Mouse (Mus musculus): ENCODE results near the gene Lrrc58.
A peak's percentile ranks its signal among the peaks of the same experiment; 100 is the strongest.

Lrrc58 gene

DNA sequence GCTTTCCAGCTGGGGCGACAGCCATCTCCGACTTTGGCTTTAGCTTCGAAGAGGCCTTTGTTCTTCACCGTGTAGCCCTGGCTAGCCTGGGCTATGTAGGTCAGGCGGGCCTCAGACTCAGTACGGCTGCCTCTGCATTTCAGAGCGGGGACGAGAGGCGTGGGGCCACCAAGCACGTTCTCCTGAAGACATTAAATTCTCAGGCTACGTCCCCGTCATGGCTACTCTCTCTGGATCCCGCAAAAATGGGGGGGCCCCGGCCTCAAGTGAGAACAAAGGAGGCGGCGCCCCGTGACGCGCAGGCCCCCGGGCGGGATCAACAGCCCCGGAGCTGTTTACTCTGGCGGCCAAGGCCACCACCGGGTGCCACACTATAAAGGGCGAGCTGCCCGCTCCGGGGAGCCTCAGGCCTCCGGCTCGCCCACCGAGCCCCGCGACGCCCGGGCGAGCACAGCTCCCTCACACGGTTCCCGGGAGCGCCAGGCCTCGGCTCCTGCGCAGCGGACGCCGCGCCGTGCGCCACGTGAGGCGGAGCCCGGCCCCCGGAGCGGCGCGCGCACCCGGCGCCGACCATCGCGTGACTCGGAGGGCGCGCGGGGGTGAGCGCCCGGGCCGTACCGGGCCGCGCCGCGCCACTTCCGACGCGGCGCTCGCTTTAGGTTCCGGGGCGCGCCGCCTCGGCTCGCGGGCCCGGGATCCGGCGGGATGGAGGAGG is at the start of gene Lrrc58:
Gene Lrrc58, plus strand, starts transcription at position 599 of the 715 bp plus-strand sequence.
- peak; percentile 92 for DNase-seq

GRCm38 (mm10) chr16:37823949-37824348 is 44.2 kb upstream of the Lrrc58 start:
- peak; percentile 63 for DNase-seq

GRCm38 (mm10) chr16:37824778-37825505 is 43.2 kb upstream of the Lrrc58 start:
- DNase-seq = no peak

- no peak for DNase-seq
Observed at GRCm38 (mm10) chr16:37826286-37826685, 41.9 kb upstream of the Lrrc58 start.

- DNase-seq = peak; percentile 44
Observed at GRCm38 (mm10) chr16:37831041-37831440, 37.1 kb upstream of the Lrrc58 start.

- no peak for DNase-seq
Observed at GRCm38 (mm10) chr16:37837571-37837970, 30.6 kb upstream of the Lrrc58 start.

DNA sequence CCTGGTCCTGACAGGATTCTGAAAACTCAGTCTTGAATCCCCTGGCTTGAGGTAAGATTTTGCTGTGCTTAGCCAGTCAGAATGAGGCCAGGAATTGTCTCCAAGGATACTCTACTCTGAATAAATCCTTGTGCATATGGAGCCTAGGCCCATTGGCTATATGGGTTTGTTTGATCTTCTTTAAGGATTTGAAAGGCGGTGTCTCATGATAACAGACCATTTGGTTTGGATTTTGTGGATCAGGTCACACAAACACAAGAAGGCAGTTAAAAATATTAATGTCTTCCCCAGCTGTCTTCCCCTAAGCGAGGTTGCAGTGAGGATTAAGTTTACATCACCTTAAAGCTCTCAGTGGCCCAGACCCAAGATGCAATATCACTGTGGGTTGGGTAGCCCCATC is 25.8 kb upstream of the Lrrc58 start:
- DNase-seq = no peak

DNA sequence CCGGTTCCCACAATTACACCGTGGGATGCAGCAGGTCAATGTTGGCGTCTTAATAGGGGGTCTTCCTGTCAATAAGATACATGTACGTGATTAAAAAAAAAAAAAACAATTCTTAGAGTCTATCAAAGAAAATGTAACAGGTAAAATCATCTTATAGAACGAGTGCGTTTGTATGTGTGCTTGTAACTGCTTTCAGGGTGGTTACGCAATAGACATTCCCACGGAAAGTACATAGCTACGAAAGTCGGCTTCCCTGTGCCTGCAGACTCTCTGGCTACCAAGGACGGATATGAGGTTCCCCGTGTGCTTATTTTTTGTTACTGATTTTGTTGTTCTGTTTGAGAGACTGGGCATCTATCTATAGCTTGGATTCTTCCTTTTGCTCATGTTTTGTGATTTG is 24.4 kb upstream of the Lrrc58 start:
- no peak for DNase-seq

GRCm38 (mm10) chr16:37845202-37845925 is 22.8 kb upstream of the Lrrc58 start:
- DNase-seq = peak; percentile 32

- no peak for DNase-seq
Observed at GRCm38 (mm10) chr16:37847081-37847480, 21.1 kb upstream of the Lrrc58 start.

DNA sequence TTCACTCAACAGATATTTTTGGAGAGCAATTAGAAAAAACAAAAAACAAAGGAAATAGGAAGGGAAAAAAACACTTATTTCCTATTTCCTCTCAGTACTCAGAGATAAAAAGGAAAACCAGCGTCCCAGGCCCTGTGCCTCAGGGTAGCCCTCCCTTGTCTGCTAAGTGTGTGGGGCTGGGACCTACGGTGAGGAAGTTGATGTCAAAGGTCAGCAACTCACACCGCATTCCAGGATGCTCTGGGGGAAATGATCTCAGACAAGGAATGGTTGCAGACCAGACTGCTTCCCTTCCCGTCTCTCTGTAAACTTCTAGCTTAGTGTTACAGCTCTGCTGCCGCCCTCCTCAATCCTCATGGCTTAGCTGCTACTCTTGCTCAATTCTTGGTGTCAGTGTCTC is 16.8 kb upstream of the Lrrc58 start:
- DNase-seq = peak; percentile 64

- peak; percentile 59 for DNase-seq
Observed at GRCm38 (mm10) chr16:37853279-37853678, 14.9 kb upstream of the Lrrc58 start.

DNA sequence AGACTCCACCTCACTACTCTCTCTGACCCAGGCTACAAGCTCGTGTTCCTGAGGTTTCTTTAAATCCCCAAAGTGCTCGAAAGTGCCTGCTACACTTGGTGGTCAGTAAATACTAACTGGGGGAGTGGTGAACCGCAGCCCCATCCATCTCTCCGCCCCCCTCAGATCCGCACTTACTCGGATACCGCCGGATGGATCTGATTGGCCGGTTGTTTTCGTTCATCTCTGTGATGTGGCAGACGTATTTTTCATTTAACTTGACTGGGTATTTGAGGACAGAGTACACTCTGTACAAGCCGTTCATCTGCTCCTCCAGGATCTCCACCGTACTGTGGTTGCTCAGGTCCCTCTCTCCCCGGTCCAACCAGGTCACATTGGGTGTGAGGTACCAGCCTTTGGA is 14.1 kb upstream of the Lrrc58 start:
- no peak for DNase-seq

DNA sequence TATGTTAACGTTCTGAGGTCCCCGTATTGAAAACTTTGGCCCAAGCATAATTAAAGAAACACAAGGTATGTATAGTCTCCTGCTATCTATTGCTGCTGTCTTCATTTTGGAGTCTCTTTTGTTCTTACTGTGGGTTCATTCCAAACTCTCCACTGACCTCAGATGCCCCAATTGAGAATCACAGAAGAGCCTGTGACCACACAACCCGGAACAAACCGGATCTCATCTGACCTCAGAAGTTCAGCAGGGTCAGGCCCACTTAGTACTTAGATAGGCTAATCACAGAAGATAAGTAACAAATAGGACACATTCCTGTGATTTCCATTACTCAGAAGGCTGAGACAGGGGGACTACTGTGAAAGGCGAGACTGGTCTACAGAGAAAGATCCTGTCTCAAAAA is 13.6 kb upstream of the Lrrc58 start:
- no peak for DNase-seq

- no peak for DNase-seq
Observed at GRCm38 (mm10) chr16:37855583-37855982, 12.6 kb upstream of the Lrrc58 start.

DNA sequence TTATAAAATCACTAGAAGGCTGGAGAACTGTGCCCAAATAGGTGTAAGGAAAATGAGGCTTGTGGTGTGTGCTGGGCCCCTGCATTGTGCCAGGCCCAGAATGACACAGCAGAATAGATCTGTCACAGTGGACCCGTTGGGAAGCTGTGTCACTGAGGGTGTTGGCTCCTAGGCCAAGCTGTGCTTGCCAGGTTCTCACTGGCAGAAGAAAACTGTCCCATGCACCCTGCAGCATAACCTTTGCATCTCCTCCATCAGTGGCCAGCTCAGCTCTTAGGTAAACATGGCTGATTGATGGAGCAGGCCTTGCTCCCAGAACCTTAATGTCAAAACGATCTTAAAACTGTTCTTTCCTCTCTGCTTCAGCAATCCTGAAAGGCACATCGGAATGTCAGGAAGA is 11.9 kb upstream of the Lrrc58 start:
- no peak for DNase-seq

GRCm38 (mm10) chr16:37857495-37857894 is 10.7 kb upstream of the Lrrc58 start:
- DNase-seq = peak; percentile 43

DNA sequence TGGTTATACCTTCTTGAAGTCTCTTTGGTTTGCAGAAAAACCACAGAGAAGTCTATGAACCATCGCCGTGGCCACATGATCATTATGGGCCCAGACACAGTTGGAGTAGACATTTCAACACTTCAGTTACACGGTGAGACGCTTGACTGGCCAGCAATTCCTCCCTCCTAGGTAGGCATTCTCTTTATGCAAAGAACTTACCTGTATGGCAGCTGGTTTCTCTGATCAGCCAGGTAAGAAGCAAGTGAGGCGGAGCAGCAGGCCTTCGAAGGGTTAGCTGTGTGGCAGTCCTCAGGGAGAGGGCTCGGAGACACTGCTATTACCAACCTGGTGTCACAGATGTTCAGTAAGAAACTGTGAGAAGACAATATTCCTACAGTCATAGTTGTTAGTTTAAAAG is 8.0 kb upstream of the Lrrc58 start:
- DNase-seq = peak; percentile 21

GRCm38 (mm10) chr16:37861029-37861428 is 7.2 kb upstream of the Lrrc58 start, which contains the start of gene Gm36028:
Gm36028 (minus strand) TSS chr16:37861146.
- DNase-seq = no peak

DNA sequence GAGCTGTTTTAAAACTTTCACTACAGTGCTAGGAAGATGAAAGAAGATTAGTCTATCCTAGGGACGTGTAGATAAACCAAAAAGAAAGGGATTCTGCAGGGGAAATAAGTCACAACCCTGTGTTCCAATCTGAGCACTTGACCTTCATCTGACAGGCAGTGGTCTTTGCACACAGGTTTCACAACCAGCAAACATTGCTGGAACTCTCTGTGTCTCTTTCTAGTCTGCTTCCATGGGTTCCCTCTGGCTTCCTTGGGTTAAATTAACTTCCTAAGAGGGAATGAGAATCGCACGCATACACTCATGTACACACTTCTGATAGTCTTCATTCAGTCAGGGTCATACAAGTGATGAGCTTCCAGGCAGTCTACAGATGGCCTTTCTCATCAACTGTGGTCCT is 4.3 kb upstream of the Lrrc58 start:
- no peak for DNase-seq

- no peak for DNase-seq
Observed at GRCm38 (mm10) chr16:37865841-37866240, 2.3 kb upstream of the Lrrc58 start.

DNA sequence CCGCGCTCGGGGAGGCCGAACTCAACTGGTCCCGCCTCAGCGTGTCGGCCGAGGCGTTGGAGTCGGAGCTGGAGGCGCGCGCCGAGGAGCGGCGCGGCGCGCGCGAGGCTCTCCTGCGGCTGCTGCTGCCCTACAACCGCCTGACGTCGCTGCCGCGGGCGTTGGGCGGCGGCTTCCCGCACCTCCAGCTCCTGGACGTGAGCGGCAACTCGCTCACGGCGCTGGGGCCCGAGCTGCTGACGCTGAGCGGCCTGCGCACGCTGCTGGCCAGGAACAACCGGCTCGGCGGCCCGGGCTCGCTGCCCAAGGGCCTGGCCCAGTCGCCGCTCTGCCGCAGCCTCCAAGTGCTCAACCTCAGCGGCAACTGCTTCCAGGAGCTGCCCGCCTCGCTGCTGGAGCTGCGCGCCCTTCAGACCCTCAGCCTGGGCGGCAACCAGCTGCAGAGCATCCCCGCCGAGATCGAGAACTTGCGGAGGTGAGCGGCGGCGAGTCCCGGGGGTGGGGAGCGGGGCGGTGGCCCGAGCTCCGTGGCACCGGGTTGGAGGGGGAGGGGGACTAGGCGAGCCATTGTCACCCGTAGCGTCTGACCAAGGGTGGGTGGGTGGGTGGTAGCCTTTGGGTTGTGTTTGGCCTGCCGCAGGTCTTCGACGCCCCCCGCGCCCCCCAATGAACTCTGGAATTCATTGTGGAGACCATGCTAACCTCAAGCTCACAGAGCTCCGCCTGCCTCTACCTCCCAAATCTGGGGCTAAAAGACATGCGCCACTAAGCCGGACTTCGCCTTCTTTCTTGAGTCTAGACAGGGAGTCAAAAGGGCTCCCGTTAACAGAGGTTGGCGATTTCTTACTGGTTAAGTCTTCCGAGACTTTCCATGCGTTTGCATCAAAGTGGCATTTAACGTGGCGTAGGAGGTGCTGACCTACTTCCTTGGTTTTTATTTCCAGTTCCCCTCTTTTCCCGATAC is 599 bp downstream of the Lrrc58 start:
- peak; percentile 71 for DNase-seq
